Mouse (Mus musculus) MEL (cell line): ENCODE results near the gene Sec22c. TPM values are rescaled to one million over a fixed set of nuclear protein-coding genes. Genes with fewer than 3 reads are reported as not detected.

Experiments
- DNase-seq: peaks from one replicate; pipeline ENCODE4 v3.0.0; 2011; ENCODE audit warnings: low read depth, low spot score
- H3K27ac ChIP-seq: 2 replicates; pipeline ENCODE4 v1.5.1; 2012; ENCODE audit warnings: low read depth, mild to moderate bottlenecking, control low read depth, low read length, moderate library complexity; ENCODE audit not compliant: control insufficient read depth
- H3K27me3 ChIP-seq, 2 experiments: fragments of 150-350 bp in 1 of 2; sonication (generic) in 1 of 2; 2 replicates each; pipeline ENCODE4 v1.6.1; 2012; ENCODE audit warnings: low read length in 2 of 2, mild to moderate bottlenecking in 2 of 2, improper control_type of control experiment in 1 of 2, moderate library complexity in 1 of 2; ENCODE audit not compliant: insufficient read depth in 2 of 2, control insufficient read depth in 1 of 2
- H3K36me3 ChIP-seq, 2 experiments: 2 replicates each; pipeline ENCODE4 v1.6.1; 2012 to 2014; ENCODE audit warnings: low read length in 2 of 2, improper control_type of control experiment in 1 of 2, inconsistent platforms in 1 of 2, mild to moderate bottlenecking in 1 of 2; ENCODE audit not compliant: insufficient read depth in 2 of 2, control insufficient read depth in 1 of 2
- H3K4me1 ChIP-seq, 2 experiments: fragments of 150-350 bp in 1 of 2; sonication (generic) in 1 of 2; 2 replicates each; pipeline ENCODE4 v1.6.1; 2012; ENCODE audit warnings: low read length in 2 of 2, improper control_type of control experiment in 1 of 2, mild to moderate bottlenecking in 1 of 2; ENCODE audit not compliant: insufficient read depth in 2 of 2, control insufficient read depth in 1 of 2
- H3K4me3 ChIP-seq, 2 experiments: fragments of 150-350 bp in 1 of 2; sonication (generic) in 1 of 2; 2 replicates each; pipeline ENCODE4 v1.5.1; 2012; ENCODE audit warnings: low read depth in 2 of 2, low read length in 2 of 2, mild to moderate bottlenecking in 2 of 2, moderate library complexity in 2 of 2, control low read depth in 1 of 2, improper control_type of control experiment in 1 of 2; ENCODE audit not compliant: control insufficient read depth in 1 of 2, insufficient read depth in 1 of 2
- H3K79me2 ChIP-seq: 2 replicates; pipeline ENCODE4 v1.6.1; 2012; ENCODE audit warnings: mild to moderate bottlenecking, low read length, moderate library complexity; ENCODE audit not compliant: control insufficient read depth, poor library complexity, insufficient read depth
- H3K9ac ChIP-seq: 2 replicates; pipeline ENCODE4 v1.6.1; 2012; ENCODE audit warnings: low read depth, mild to moderate bottlenecking, control low read depth, low read length, moderate library complexity; ENCODE audit not compliant: control insufficient read depth, poor library complexity, severe bottlenecking
- H3K9me3 ChIP-seq: fragments of 150-350 bp; sonication (generic); replicated peaks from 2 replicates; pipeline ENCODE4 v1.6.1; 2012; ENCODE audit warnings: mild to moderate bottlenecking, low read length, improper control_type of control experiment, moderate library complexity; ENCODE audit not compliant: insufficient read depth
- BHLHE40 ChIP-seq: IDR thresholded peaks from 2 replicates; pipeline ENCODE4 v1.6.1; 2012; ENCODE audit warnings: low read depth, mild to moderate bottlenecking, inconsistent platforms, low read length, improper control_type of control experiment, borderline replicate concordance
- CHD1 ChIP-seq: IDR thresholded peaks from 2 replicates; pipeline ENCODE4 v1.6.1; 2012; ENCODE audit warnings: low read depth, mild to moderate bottlenecking, inconsistent platforms, low read length, improper control_type of control experiment
- CHD2 ChIP-seq: IDR thresholded peaks from 2 replicates; pipeline ENCODE4 v1.6.1; 2011; ENCODE audit warnings: low read length, improper control_type of control experiment
- E2F4 ChIP-seq: IDR thresholded peaks from 2 replicates; pipeline ENCODE4 v1.6.1; 2011; ENCODE audit warnings: low read depth, low read length, improper control_type of control experiment, borderline replicate concordance
- ETS1 ChIP-seq: IDR thresholded peaks from 2 replicates; pipeline ENCODE4 v1.6.1; 2012; ENCODE audit warnings: low read depth, mild to moderate bottlenecking, inconsistent platforms, low read length, improper control_type of control experiment, moderate library complexity
- GABPA ChIP-seq: IDR thresholded peaks from 2 replicates; pipeline ENCODE4 v1.6.1; 2012; ENCODE audit warnings: low read depth, mild to moderate bottlenecking, inconsistent platforms, low read length, improper control_type of control experiment, moderate library complexity
- JUND ChIP-seq: IDR thresholded peaks from 2 replicates; pipeline ENCODE4 v1.6.1; 2011; ENCODE audit warnings: low read depth, mild to moderate bottlenecking, improper control_type of control experiment, low read length
- KAT2A ChIP-seq: conservative IDR thresholded peaks from 2 replicates; pipeline ENCODE4 v1.6.1; 2012; ENCODE audit warnings: low read depth, low read length, improper control_type of control experiment, inconsistent platforms
- MYB ChIP-seq: IDR thresholded peaks from 2 replicates; pipeline ENCODE4 v1.6.1; 2011; ENCODE audit warnings: mild to moderate bottlenecking, low read depth, low read length, improper control_type of control experiment
- MYC ChIP-seq: IDR thresholded peaks from 2 replicates; pipeline ENCODE4 v1.6.1; 2011; ENCODE audit warnings: low read depth, mild to moderate bottlenecking, low read length, improper control_type of control experiment, moderate library complexity
- NRF1 ChIP-seq: IDR thresholded peaks from 2 replicates; pipeline ENCODE4 v1.6.1; 2014; ENCODE audit warnings: low read depth, mild to moderate bottlenecking, inconsistent platforms, low read length, improper control_type of control experiment, moderate library complexity; ENCODE audit not compliant: poor library complexity, insufficient read depth, severe bottlenecking
- POLR2A ChIP-seq, 2 experiments: IDR thresholded peaks; 2 replicates each; pipeline ENCODE4 v1.6.1; 2011 to 2012; ENCODE audit warnings: low read length in 2 of 2, mild to moderate bottlenecking in 2 of 2, control low read depth in 1 of 2, improper control_type of control experiment in 1 of 2, low read depth in 1 of 2, moderate library complexity in 1 of 2; ENCODE audit not compliant: control insufficient read depth in 1 of 2, insufficient read depth in 1 of 2, poor library complexity in 1 of 2
- POLR2AphosphoS2 ChIP-seq: IDR thresholded peaks from 2 replicates; pipeline ENCODE4 v1.6.1; 2011; ENCODE audit warnings: low read length, improper control_type of control experiment
- POLR2AphosphoS5 ChIP-seq: IDR thresholded peaks from 2 replicates; pipeline ENCODE4 v1.6.1; 2012; ENCODE audit warnings: low read depth, borderline replicate concordance, mild to moderate bottlenecking, inconsistent platforms, low read length, moderate library complexity, mixed read lengths
- RCOR1 ChIP-seq: IDR thresholded peaks from 2 replicates; pipeline ENCODE4 v1.6.1; 2012; ENCODE audit warnings: low read depth, mild to moderate bottlenecking, inconsistent platforms, low read length, improper control_type of control experiment
- SIN3A ChIP-seq: IDR thresholded peaks from 2 replicates; pipeline ENCODE4 v1.6.1; 2012; ENCODE audit warnings: low read length, improper control_type of control experiment, inconsistent platforms
- SMC3 ChIP-seq: IDR thresholded peaks from 2 replicates; pipeline ENCODE4 v1.6.1; 2011; ENCODE audit warnings: low read depth, low read length, improper control_type of control experiment
- TAL1 ChIP-seq: IDR thresholded peaks from 2 replicates; pipeline ENCODE4 v1.6.1; 2012; ENCODE audit warnings: mild to moderate bottlenecking, inconsistent platforms, low read length, moderate library complexity, mixed read lengths
- TBP ChIP-seq: IDR thresholded peaks from 2 replicates; pipeline ENCODE4 v1.8.0; 2011; ENCODE audit warnings: low read depth, low read length, improper control_type of control experiment
- UBTF ChIP-seq: IDR thresholded peaks from 2 replicates; pipeline ENCODE4 v1.6.1; 2012; ENCODE audit warnings: low read depth, mild to moderate bottlenecking, inconsistent platforms, low read length, improper control_type of control experiment, moderate library complexity, borderline replicate concordance; ENCODE audit not compliant: insufficient read depth
- USF1 ChIP-seq: IDR thresholded peaks from 2 replicates; pipeline ENCODE4 v1.6.1; 2014; ENCODE audit warnings: low read depth, mild to moderate bottlenecking, inconsistent platforms, low read length, improper control_type of control experiment, moderate library complexity
- ZKSCAN1 ChIP-seq: IDR thresholded peaks from 2 replicates; pipeline ENCODE4 v1.6.1; 2012; ENCODE audit warnings: low read depth, mild to moderate bottlenecking, inconsistent platforms, low read length, improper control_type of control experiment, moderate library complexity
- polyA plus RNA-seq, 2 experiments: library from polyadenylated mRNA; stranded (reverse) in 1 of 2; unstranded in 1 of 2; fragments of >175 nt in 1 of 2; fragments of >200 nt in 1 of 2; gene quantifications; 2 replicates each; pipeline versions ENCODE4 v1.2.1 to v1.2.4; 2012; ENCODE audit warnings: low replicate concordance in 2 of 2, low read depth in 1 of 2; ENCODE audit not compliant: insufficient read length in 2 of 2, insufficient read depth in 1 of 2, missing spikeins in 1 of 2
- total RNA-seq: library from RNA; depleted of rRNA; stranded (reverse); fragments of 300-350 nt; gene quantifications from 2 replicates; pipeline ENCODE4 v1.2.3, GENCODE M21; 2012

Sec22c gene
- total and polyA plus RNA-seq, 3 experiments: 5.9 to 10.9 TPM; not detected in 1

DNA sequence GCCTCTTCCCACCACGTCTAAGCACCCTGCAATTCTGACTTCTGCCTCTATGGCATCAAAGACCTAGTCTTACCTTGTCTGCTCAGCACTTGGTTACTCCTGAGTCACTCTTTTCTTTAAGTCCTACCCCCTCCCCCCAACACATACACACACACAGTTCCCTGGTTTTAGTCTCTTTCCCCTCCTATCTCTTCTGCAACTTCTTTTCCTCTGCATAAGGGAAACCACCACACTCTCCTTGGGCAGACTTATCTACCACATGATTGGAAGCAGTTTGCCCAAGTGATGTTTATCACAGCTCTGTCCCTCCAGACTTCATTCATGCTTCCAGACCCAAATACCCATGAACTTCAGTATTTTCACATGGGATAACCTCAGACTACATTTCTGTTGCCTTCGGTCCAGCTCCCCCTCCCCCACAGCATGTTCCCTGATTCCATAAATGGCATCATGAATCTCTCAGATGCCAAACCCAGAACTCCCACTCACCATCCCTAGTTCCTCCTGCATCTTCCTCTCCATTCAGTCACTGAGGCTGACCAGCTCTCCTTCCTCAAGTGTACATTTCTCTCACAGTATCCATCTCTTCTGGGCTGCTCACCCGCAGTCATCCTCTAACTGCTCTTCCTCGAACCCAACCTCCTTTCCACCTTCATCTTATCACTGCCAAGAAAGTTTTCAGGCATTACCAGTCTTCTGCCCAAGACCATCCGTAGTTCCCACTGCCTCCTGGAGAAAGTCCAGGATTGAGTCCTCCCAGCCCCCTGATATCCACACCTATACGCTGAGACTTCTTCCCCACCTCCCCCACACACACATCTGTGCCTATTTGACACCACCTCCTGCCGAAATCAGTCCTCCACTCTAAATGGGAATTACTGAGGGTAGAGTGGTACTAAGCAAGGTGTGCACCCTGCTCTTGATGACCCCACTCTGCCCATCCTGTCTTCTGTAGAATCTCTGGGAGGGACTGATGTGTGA is 3.5 kb upstream of the Sec22c start (continued):
- TF ChIP-seq E2F4: no peak
- no peak for TF ChIP-seq KAT2A
- no peak for TF ChIP-seq GABPA
- no peak for TF ChIP-seq NRF1
- TF ChIP-seq SMC3: no peak
- TF ChIP-seq, all 39 proteins: peak for 11

DNA sequence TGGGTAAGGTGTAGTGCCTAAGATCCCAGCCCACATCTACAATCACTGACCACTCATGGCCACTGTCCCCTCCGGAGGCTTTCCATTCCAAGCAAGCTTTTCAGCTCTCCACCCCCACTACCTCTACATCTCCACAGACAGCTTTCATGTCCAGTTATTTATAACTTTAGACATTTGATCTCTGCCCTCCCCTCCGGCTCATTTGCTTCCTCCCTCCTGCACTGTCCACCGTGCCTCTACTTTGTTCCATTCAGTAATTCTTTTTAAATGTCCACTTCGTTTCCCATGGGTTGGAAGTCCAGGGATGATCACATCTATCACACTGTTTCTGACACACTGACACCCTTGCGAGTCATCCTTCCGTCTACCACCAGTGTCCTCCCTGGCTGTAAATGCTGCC is 2.5 kb upstream of the Sec22c start:
- no peaks in the 10 kb centered on the region for H3K9me3 ChIP-seq
- peaks cover 15 to 43% of the 10 kb centered on the region in 2 experiments for H3K4me1 ChIP-seq
- peak overlapping the region; percentile 19 for H3K9ac ChIP-seq
- peak overlapping the region; percentile 4 to 49 for H3K4me3 ChIP-seq
- TF ChIP-seq RCOR1 (no peak), TBP (no peak), TAL1 (no peak), SIN3A (no peak), POLR2AphosphoS5 (no peak), MYB (no peak), POLR2A (IDR thresholded peaks at IDR 0.05; ENCODE audit: control insufficient read depth in 1 of 2, insufficient read depth in 1 of 2, low read depth in 1 of 2, low read length in 2 of 2, poor library complexity in 1 of 2) (no peak), ZKSCAN1 (no peak), POLR2AphosphoS2 (no peak), ETS1 (no peak), BHLHE40 (no peak), CHD1 (no peak), MYC (no peak), UBTF (no peak), JUND (no peak; the same call in 1 of the 2 replicates), CHD2 (no peak), USF1 (no peak), KAT2A (no peak)
- H3K36me3 ChIP-seq: peaks cover 0 to 30% of the 10 kb centered on the region in 2 experiments; a peak in 2 of 4 replicates
- peaks cover 17% of the 10 kb centered on the region for H3K79me2 ChIP-seq
- H3K27me3 ChIP-seq: no peaks in the 10 kb centered on the region
- peak overlapping the region; percentile 82 for H3K27ac ChIP-seq
- DNase-seq: no peak
